Mouse (Mus musculus) embryonic fibroblast, embryonic 13.5 days (primary cell): ENCODE results near the gene Aunip. TPM values are rescaled to one million over a fixed set of nuclear protein-coding genes. Genes with fewer than 3 reads are reported as not detected.

ENCODE experiments used
- H3K27ac ChIP-seq: 2 replicates; pipeline ENCODE4 v1.5.1; 2012; ENCODE audit warnings: low read length, control low read depth, inconsistent platforms; ENCODE audit not compliant: insufficient read depth
- H3K4me1 ChIP-seq: 2 replicates; pipeline ENCODE4 v1.6.1; 2011; ENCODE audit warnings: low read length; ENCODE audit not compliant: control insufficient read depth, insufficient read depth
- H3K4me3 ChIP-seq: 2 replicates; pipeline ENCODE4 v1.5.1; 2011; ENCODE audit warnings: mild to moderate bottlenecking, control low read depth, low read length; ENCODE audit not compliant: insufficient read depth
- CTCF ChIP-seq: IDR thresholded peaks from 2 replicates; pipeline ENCODE4 v1.5.1; 2011; ENCODE audit warnings: mild to moderate bottlenecking, control low read depth, low read length, moderate library complexity, borderline replicate concordance; ENCODE audit not compliant: insufficient read depth
- POLR2A ChIP-seq: IDR thresholded peaks from 2 replicates; pipeline ENCODE4 v1.6.1; 2011; ENCODE audit warnings: low read depth, mild to moderate bottlenecking, control low read depth, low read length, moderate library complexity
- polyA plus RNA-seq: library from polyadenylated mRNA; stranded (reverse); fragments of >200 nt; gene quantifications from 2 replicates; pipeline ENCODE4 v1.2.4, GENCODE M21; 2011; ENCODE audit warnings: low read depth; ENCODE audit not compliant: missing spikeins, insufficient read length

The Aunip gene
- polyA plus RNA-seq, 1 experiment = 9.7 TPM

DNA sequence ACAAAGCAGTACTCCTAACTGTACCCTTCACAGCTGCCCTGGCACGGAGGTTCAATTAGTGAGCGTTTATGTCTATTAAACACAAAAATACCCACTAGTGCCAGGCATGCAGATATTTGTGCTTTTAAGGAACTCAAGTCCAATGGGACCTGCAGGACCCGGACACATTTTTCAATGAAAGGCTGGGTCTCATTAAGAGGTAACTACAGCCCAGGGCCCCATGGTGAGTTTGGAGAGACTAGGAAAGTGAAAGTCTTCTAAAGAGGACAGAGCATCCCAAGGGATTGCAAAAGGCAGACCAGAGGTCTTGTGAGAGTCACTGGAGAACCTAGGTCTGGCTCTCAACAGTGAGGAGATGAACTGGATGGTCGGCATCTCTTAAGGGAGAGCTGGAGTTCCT lies 22.6 kb downstream of the Aunip start:
- H3K4me1 ChIP-seq = peaks cover 4% of the 10 kb centered on the region; the same call in 1 of the 2 replicates
- peak overlapping the region; percentile 70 for H3K4me3 ChIP-seq
- TF ChIP-seq POLR2A = no peak
- TF ChIP-seq CTCF = no peak
- H3K27ac ChIP-seq = no peak overlapping the region

DNA sequence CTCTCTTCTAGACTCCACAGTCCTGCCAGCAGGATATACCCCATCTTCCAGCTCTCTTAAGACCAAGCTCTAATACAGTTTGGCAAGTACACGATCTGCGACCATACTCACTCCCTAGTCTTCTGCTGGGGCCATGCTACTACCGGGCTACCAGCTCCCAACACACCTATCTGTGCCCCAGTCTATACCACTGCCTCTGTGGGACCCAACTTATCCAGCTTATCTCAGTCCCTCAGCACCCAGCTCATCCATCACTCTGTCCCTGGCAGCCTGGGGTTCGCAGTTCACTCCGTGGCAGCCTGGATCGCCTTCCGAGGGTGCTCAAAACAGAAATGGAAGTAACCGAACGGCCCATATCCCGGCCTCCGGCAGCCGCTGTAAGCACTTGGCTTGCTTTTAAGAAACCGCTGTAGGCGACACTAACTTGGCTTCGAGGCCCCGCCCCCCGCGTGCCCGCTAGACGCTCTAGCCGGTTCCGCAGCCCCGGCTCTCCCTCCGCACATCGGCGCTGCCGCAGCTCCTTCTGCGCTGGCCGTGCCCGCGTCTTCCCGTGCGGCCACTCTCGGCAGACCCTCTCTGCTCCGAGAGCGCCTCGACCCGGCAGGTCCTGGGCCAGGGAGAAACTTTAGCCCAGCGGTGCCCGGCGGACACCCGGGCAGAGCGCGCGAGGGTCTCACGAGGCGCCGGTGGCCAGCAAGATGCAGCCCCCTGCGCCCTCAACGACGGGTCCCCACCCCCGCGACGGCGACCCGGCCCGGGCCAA lies 23.5 kb downstream of the Aunip start:
- Histone ChIP-seq H3K4me3 (peak overlapping the region; percentile 70), H3K27ac (peak overlapping the region; percentile 45), H3K4me1 (peaks cover 4% of the 10 kb centered on the region; the same call in 1 of the 2 replicates)
- no peak for TF ChIP-seq CTCF
- TF ChIP-seq POLR2A = peak; percentile 32; the same call in 1 of the 2 replicates

- Histone ChIP-seq H3K4me1 (peaks cover 4% of the 10 kb centered on the region; the same call in 1 of the 2 replicates), H3K4me3 (peak within 1 kb of the TSS; percentile 70), H3K27ac (peak within 1 kb of the TSS; percentile 45)
- TF ChIP-seq POLR2A = peak; percentile 74
- TF ChIP-seq CTCF = no peak
Measured at GRCm38 (mm10) chr4:134534932-134535786, 24.4 kb downstream of the Aunip start, which contains the start of gene Mtfr1l. Mtfr1l (minus strand) TSS chr4:134535387.

DNA sequence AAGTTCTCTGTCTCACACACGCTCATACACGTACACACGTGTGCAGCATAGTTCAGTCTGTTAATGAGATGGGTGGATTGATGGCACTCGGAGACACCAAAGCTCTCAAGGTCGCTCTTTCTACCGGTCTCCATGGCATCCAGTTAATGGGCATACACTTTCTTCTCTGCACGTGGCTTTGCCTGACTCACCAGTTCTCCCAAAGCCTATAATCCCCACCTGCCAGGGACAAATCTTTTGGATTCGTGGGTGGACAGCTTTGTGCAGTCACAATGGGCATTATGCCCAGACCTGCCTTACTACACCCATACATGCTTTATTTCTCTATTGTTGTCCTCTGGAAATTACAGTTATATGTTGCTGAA lies 25.0 kb downstream of the Aunip start:
- Histone ChIP-seq H3K4me3 (peak overlapping the region; percentile 48), H3K27ac (peak overlapping the region; percentile 34), H3K4me1 (peaks cover 4% of the 10 kb centered on the region; the same call in 1 of the 2 replicates)
- TF ChIP-seq POLR2A (0 out of 2 replicates have a peak, but pooled peaks have one; percentile 18), CTCF (no peak)

DNA sequence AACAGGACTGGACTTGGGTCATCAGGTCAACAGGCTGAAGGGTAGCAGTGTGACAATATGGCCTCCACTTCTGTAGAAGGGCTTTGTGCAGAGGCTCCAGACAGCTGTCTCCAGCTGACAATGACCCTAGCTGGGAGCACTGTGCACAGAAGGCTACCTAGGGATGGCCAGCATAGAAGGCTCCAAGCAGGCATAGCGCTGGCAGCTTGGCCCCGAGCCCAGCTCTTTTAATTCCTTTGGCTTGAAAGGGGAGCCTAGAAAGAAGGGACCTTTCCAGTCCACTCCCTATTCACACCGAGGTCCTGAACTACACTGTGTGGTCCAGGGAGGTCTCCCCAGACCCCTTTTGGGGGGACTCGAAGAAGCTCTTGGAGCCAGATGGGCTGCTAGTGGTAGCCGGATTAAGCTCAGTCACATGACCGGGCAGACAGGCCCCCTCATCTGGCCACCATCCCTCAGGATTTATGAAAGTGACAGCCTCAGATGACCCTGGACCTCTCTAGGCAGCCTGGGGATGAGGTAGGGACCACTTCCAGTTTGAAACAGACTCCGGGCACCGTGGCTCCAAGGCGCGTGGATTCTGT lies 28.3 kb downstream of the Aunip start:
- no peak overlapping the region for H3K4me3 ChIP-seq
- no peak for TF ChIP-seq POLR2A
- TF ChIP-seq CTCF = no peak
- H3K27ac ChIP-seq = no peak overlapping the region
- H3K4me1 ChIP-seq = 0 out of 2 replicates have a peak, but pooled peaks cover 4% of the 10 kb centered on the region

- no peak overlapping the region for H3K4me3 ChIP-seq
- H3K27ac ChIP-seq = no peak overlapping the region
- no peak for TF ChIP-seq CTCF
- TF ChIP-seq POLR2A = no peak
- peaks cover 2% of the 10 kb centered on the region; the same call in 1 of the 2 replicates for H3K4me1 ChIP-seq
Measured at GRCm38 (mm10) chr4:134542726-134543125, 31.9 kb downstream of the Aunip start.

DNA sequence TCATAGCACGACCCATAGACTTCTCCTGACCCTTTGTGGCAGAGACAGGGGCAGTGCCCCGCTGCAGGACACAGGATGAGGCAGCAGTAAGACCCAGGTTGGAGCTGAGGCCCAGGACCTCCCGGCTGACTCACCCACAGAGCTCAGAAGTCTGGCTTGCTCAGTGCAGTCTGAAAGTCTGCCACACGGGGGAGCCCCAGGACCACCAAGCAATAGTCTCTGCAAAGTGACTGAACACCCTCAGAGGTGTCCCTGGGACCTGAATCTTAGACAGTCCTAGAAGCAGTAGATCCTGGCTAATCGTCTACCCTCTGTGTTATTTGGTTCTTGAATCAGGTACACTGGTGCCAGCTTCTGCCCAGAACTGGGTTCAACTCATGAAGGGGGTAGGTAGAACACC lies 32.5 kb downstream of the Aunip start:
- no peak overlapping the region for H3K27ac ChIP-seq
- no peak for TF ChIP-seq POLR2A
- TF ChIP-seq CTCF = peak; percentile 72
- no peak overlapping the region for H3K4me3 ChIP-seq
- H3K4me1 ChIP-seq = peaks cover 2% of the 10 kb centered on the region; the same call in 1 of the 2 replicates

- Histone ChIP-seq H3K4me1 (peaks cover 7% of the 10 kb centered on the region), H3K4me3 (no peak overlapping the region), H3K27ac (no peak overlapping the region)
- TF ChIP-seq POLR2A (no peak), CTCF (no peak)
Measured at GRCm38 (mm10) chr4:134546814-134547705, 36.3 kb downstream of the Aunip start.

DNA sequence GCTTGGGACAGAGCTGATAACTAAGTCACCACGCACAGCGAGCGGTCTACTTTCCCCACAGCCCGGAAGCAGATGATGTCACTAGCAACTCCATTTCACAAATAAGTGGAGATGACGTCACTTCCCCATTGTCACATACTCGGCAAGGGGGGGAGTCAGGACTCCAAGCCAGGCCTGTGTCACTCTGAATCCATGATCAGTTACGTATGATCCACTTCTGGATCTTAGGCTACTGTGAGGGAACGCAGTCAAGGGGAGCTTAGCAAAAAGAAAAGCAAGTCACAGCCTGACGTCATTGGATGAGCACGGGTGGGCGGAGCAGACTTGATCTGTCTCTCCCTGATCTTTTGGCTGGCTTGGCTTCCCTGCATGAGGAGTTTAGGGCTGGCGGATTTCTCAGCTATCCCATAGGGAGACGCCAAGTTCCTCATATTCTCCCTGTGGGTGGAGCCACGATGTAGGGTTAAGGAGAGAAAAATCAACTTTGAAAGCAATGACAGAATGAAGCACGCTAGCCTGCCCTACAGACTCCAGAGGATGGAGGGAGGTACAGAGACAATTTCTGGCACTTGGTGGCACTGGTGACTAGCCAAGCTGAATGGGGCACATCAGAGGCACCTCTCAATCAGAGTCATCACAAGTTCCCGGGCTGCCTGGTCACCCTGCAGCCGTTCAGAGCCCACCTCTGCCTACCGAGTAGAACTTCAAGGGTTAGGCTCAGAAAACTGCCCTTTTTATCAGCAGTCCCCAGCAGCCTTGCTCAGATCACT lies 37.6 kb downstream of the Aunip start:
- Histone ChIP-seq H3K4me1 (peaks cover 7% of the 10 kb centered on the region), H3K4me3 (no peak overlapping the region), H3K27ac (no peak overlapping the region)
- no peak for TF ChIP-seq CTCF
- TF ChIP-seq POLR2A = no peak
